Mouse (Mus musculus): ENCODE measurements around the gene Siah1a.

- TF ChIP-seq POLR2A (IDR thresholded peaks at IDR 0.05; ENCODE audit: borderline replicate concordance, low read depth, low read length), result no peak
- TF ChIP-seq CTCF (IDR thresholded peaks at IDR 0.05; ENCODE audit: low read depth, low read length), result no peak
Observed at GRCm38 (mm10) chr8:86713407-86714188, 32.1 kb downstream of the Siah1a start.

All from bone marrow macrophage, adult 2 months (primary cell).